Mouse (Mus musculus) forebrain, embryonic 12.5 days (tissue): ENCODE measurements at regions not wholly inside any gene's neighbourhood (a gene's known extent, or its start where the extent isn't known, plus 50 kb on each side); places are given as distances from the start of the nearest gene placed in this dataset.

ENCODE experiments used
- ATAC-seq: fragments of 200-750 bp; cut with Nextera tagmentation; 2 replicates; pipeline ENCODE4 v1.8.0; 2017; ENCODE audit warnings: moderate TSS enrichment; ENCODE audit not compliant: low FRiP score
- H3K27ac ChIP-seq: fragments of 300-500 bp; sonication (generic); 2 replicates; pipeline ENCODE4 v1.5.1; 2016; ENCODE audit warnings: mild to moderate bottlenecking
- H3K27me3 ChIP-seq: fragments of 300-500 bp; sonication (generic); 2 replicates; pipeline ENCODE4 v1.6.1; 2016; ENCODE audit warnings: mild to moderate bottlenecking
- H3K36me3 ChIP-seq: fragments of 300-500 bp; sonication (generic); replicated peaks from 2 replicates; pipeline ENCODE4 v1.6.1; 2016; ENCODE audit warnings: mild to moderate bottlenecking
- H3K4me1 ChIP-seq: fragments of 300-500 bp; sonication (generic); 2 replicates; pipeline ENCODE4 v1.6.1; 2016
- H3K4me2 ChIP-seq: fragments of 300-500 bp; sonication (generic); 2 replicates; pipeline ENCODE4 v1.6.1; 2016; ENCODE audit warnings: mild to moderate bottlenecking, moderate library complexity
- H3K4me3 ChIP-seq: fragments of 300-500 bp; sonication (generic); replicated peaks from 2 replicates; pipeline ENCODE4 v1.5.1; 2016; ENCODE audit warnings: mild to moderate bottlenecking
- H3K9ac ChIP-seq: fragments of 300-500 bp; sonication (generic); 2 replicates; pipeline ENCODE4 v1.6.1; 2016; ENCODE audit warnings: mild to moderate bottlenecking
- H3K9me3 ChIP-seq: fragments of 300-500 bp; sonication (generic); 2 replicates; pipeline ENCODE4 v1.6.1; 2016
- WGBS: fragments of 180-500 bp; shearing (Covaris S2); methylation state at CpG from one replicate; pipeline ENCODE4 v1.1.7; 2016; 5-methylcytosine and 5-hydroxymethylcytosine counted together

GRCm38 (mm10) chr3:131000701-131001100 is 109.6 kb upstream of the Lef1 start:
- H3K36me3 ChIP-seq, result no peaks in the 10 kb centered on the region
- H3K27me3 ChIP-seq, result 0 out of 2 replicates have a peak, but pooled peaks cover 4% of the 10 kb centered on the region
- H3K9ac ChIP-seq, result no peak overlapping the region
- no peak overlapping the region for H3K4me3 ChIP-seq
- no peaks in the 10 kb centered on the region for H3K4me1 ChIP-seq
- WGBS, result 90% methylated on average over 13 of the region's 13 CpGs
- ATAC-seq, result no peak
- no peaks in the 10 kb centered on the region for H3K9me3 ChIP-seq
- H3K27ac ChIP-seq, result no peak overlapping the region
- no peak overlapping the region for H3K4me2 ChIP-seq

- Histone ChIP-seq H3K4me1 (no peaks in the 10 kb centered on the region), H3K4me2 (no peak overlapping the region), H3K9me3 (no peaks in the 10 kb centered on the region), H3K9ac (no peak overlapping the region), H3K4me3 (no peak overlapping the region), H3K27me3 (0 out of 2 replicates have a peak, but pooled peaks cover 4% of the 10 kb centered on the region), H3K36me3 (no peaks in the 10 kb centered on the region), H3K27ac (no peak overlapping the region)
- WGBS, result 80% methylated on average over 3 of the region's 3 CpGs
- no peak for ATAC-seq
Observed at GRCm38 (mm10) chr3:131000252-131000651, 110.0 kb upstream of the Lef1 start.

GRCm38 (mm10) chr3:130999818-131000217 is 110.5 kb upstream of the Lef1 start:
- Histone ChIP-seq H3K4me2 (no peak overlapping the region), H3K4me3 (no peak overlapping the region), H3K9ac (no peak overlapping the region), H3K9me3 (no peaks in the 10 kb centered on the region), H3K27me3 (0 out of 2 replicates have a peak, but pooled peaks cover 4% of the 10 kb centered on the region), H3K36me3 (no peaks in the 10 kb centered on the region), H3K27ac (no peak overlapping the region), H3K4me1 (no peaks in the 10 kb centered on the region)
- WGBS, result 78% methylated on average over 6 of the region's 6 CpGs
- no peak for ATAC-seq

GRCm38 (mm10) chr3:130998433-130998832 is 111.8 kb upstream of the Lef1 start:
- ATAC-seq, result no peak

GRCm38 (mm10) chr3:130996786-130997185 is 113.5 kb upstream of the Lef1 start:
- WGBS, result 61% methylated on average over 11 of the region's 11 CpGs
- H3K9me3 ChIP-seq, result no peaks in the 10 kb centered on the region
- H3K9ac ChIP-seq, result no peak overlapping the region
- H3K27me3 ChIP-seq, result 0 out of 2 replicates have a peak, but pooled peaks cover 4% of the 10 kb centered on the region
- no peak overlapping the region for H3K4me3 ChIP-seq
- no peak for ATAC-seq
- no peaks in the 10 kb centered on the region for H3K36me3 ChIP-seq
- no peak overlapping the region for H3K27ac ChIP-seq
- H3K4me2 ChIP-seq, result no peak overlapping the region
- H3K4me1 ChIP-seq, result no peaks in the 10 kb centered on the region

More at GRCm38 (mm10) chr3:130998433-130998832, 111.8 kb upstream of the Lef1 start:
- Histone ChIP-seq H3K9me3 (no peaks in the 10 kb centered on the region), H3K9ac (no peak overlapping the region), H3K4me3 (no peak overlapping the region), H3K27me3 (0 out of 2 replicates have a peak, but pooled peaks cover 4% of the 10 kb centered on the region), H3K4me2 (no peak overlapping the region), H3K4me1 (no peaks in the 10 kb centered on the region), H3K36me3 (no peaks in the 10 kb centered on the region), H3K27ac (no peak overlapping the region)
- 81% methylated on average over 10 of the region's 10 CpGs for WGBS

GRCm38 (mm10) chr3:130991971-130992370 is 118.3 kb upstream of the Lef1 start:
- Histone ChIP-seq H3K36me3 (no peaks in the 10 kb centered on the region), H3K9ac (no peak overlapping the region), H3K4me2 (no peak overlapping the region), H3K4me3 (no peak overlapping the region), H3K27me3 (0 out of 2 replicates have a peak, but pooled peaks cover 2% of the 10 kb centered on the region), H3K4me1 (no peaks in the 10 kb centered on the region), H3K27ac (no peak overlapping the region), H3K9me3 (peaks cover 3% of the 10 kb centered on the region; the same call in 1 of the 2 replicates)
- ATAC-seq, result no peak
- WGBS, result 46% methylated on average over 9 of the region's 9 CpGs

- H3K9me3 ChIP-seq, result peaks cover 3% of the 10 kb centered on the region; the same call in 1 of the 2 replicates
- H3K4me3 ChIP-seq, result no peak overlapping the region
- no peaks in the 10 kb centered on the region for H3K36me3 ChIP-seq
- H3K4me2 ChIP-seq, result no peak overlapping the region
- no peak for ATAC-seq
- WGBS, result 92% methylated on average over 2 of the region's 2 CpGs
- no peak overlapping the region for H3K9ac ChIP-seq
- no peak overlapping the region for H3K27ac ChIP-seq
- H3K27me3 ChIP-seq, result no peaks in the 10 kb centered on the region
- no peaks in the 10 kb centered on the region for H3K4me1 ChIP-seq
Observed at GRCm38 (mm10) chr3:130986708-130987107, 123.6 kb upstream of the Lef1 start.

GRCm38 (mm10) chr3:130986101-130986500 is 124.2 kb upstream of the Lef1 start:
- ATAC-seq, result no peak

GRCm38 (mm10) chr3:130981566-130981965 is 128.7 kb upstream of the Lef1 start:
- H3K9me3 ChIP-seq, result no peaks in the 10 kb centered on the region
- no peaks in the 10 kb centered on the region for H3K4me1 ChIP-seq
- no peaks in the 10 kb centered on the region for H3K27me3 ChIP-seq
- no peak overlapping the region for H3K9ac ChIP-seq
- no peak overlapping the region for H3K27ac ChIP-seq
- H3K36me3 ChIP-seq, result no peaks in the 10 kb centered on the region
- H3K4me2 ChIP-seq, result no peak overlapping the region
- H3K4me3 ChIP-seq, result no peak overlapping the region
- no peak for ATAC-seq

More at GRCm38 (mm10) chr3:130986101-130986500, 124.2 kb upstream of the Lef1 start:
- H3K9me3 ChIP-seq, result peaks cover 3% of the 10 kb centered on the region; the same call in 1 of the 2 replicates
- H3K27ac ChIP-seq, result no peak overlapping the region
- H3K4me3 ChIP-seq, result no peak overlapping the region
- no peak overlapping the region for H3K9ac ChIP-seq
- no peak overlapping the region for H3K4me2 ChIP-seq
- WGBS, result 98% methylated on average over 2 of the region's 2 CpGs
- no peaks in the 10 kb centered on the region for H3K36me3 ChIP-seq
- no peaks in the 10 kb centered on the region for H3K27me3 ChIP-seq
- H3K4me1 ChIP-seq, result no peaks in the 10 kb centered on the region

GRCm38 (mm10) chr3:130978986-130979642 is 131.2 kb upstream of the Lef1 start:
- no peaks in the 10 kb centered on the region for H3K9me3 ChIP-seq
- no peaks in the 10 kb centered on the region for H3K36me3 ChIP-seq
- no peak overlapping the region for H3K9ac ChIP-seq
- H3K4me2 ChIP-seq, result no peak overlapping the region
- H3K27me3 ChIP-seq, result no peaks in the 10 kb centered on the region
- no peaks in the 10 kb centered on the region for H3K4me1 ChIP-seq
- no peak for ATAC-seq
- no peak overlapping the region for H3K4me3 ChIP-seq
- no peak overlapping the region for H3K27ac ChIP-seq
- WGBS, result 76% methylated on average over 14 of the region's 14 CpGs

- WGBS, result 54% methylated on average over 13 of the region's 13 CpGs
- no peak for ATAC-seq
- Histone ChIP-seq H3K4me1 (no peaks in the 10 kb centered on the region), H3K4me3 (no peak overlapping the region), H3K4me2 (no peak overlapping the region), H3K9ac (no peak overlapping the region), H3K9me3 (no peaks in the 10 kb centered on the region), H3K36me3 (no peaks in the 10 kb centered on the region), H3K27ac (no peak overlapping the region), H3K27me3 (no peaks in the 10 kb centered on the region)
Observed at GRCm38 (mm10) chr3:130977921-130978700, 132.2 kb upstream of the Lef1 start.

- H3K9ac ChIP-seq, result no peak overlapping the region
- H3K4me2 ChIP-seq, result no peak overlapping the region
- H3K36me3 ChIP-seq, result no peaks in the 10 kb centered on the region
- no peak for ATAC-seq
- no peak overlapping the region for H3K27ac ChIP-seq
- no peak overlapping the region for H3K4me3 ChIP-seq
- WGBS, result 87% methylated on average over 5 of the region's 5 CpGs
- no peaks in the 10 kb centered on the region for H3K4me1 ChIP-seq
- no peaks in the 10 kb centered on the region for H3K9me3 ChIP-seq
- H3K27me3 ChIP-seq, result no peaks in the 10 kb centered on the region
Observed at GRCm38 (mm10) chr3:130976206-130976605, 134.1 kb upstream of the Lef1 start.
